Mouse (Mus musculus): ENCODE data around the gene Slc39a10.
"Not testable (repeated sequence)": the region's sequence is repeated elsewhere in the genome, so short reads cannot be mapped to it uniquely, and the experiment has no call there.

Slc39a10 gene

GRCm38 (mm10) chr1:46764600-46764999 lies 128.1 kb downstream of the Slc39a10 start:
- DNase-seq: not testable (repeated sequence)
